Mouse (Mus musculus): ENCODE measurements around the gene Mink1.

DNA sequence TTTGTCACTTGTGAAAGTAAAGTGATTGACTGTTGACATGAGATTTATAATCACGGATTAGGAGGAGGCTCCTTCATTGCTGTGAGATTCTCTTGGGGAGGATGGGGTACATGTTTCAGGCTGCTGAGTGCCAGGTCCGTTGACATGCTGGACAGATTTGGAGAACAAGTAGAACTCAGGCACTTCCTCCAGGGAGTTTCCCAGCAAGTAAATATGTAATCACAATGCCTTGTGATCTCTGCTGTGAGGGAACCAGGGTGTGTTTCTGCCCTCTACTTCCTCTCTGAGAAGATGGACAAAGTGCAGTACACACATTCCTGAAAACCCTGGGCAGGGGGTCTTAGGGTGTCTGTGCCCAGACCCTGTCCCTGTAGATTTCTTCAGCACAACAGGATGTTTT lies 33.0 kb downstream of the Mink1 start:
- TF ChIP-seq CTCF (IDR thresholded peaks at IDR 0.05; ENCODE audit: insufficient read depth, low read length) (no peak), POLR2A (IDR thresholded peaks at IDR 0.05; ENCODE audit: borderline replicate concordance, extremely low read depth, low read depth, low read length) (no peak)

Measured in lung, adult 2 months (tissue).